Mouse (Mus musculus): ENCODE measurements around the gene Cops8.

Gene Cops8

GRCm38 (mm10) chr1:90602759-90603560 is at the start of gene Cops8:
Gene Cops8, plus strand, starts transcription at chr1:90602981.
- ChIA-PET POLR2A (interaction anchor here (0.5 to 2.5 kb wide), 37 partner anchors 10 to 650 kb away, joined by 3 to 48 read pairs (median 4); partner anchors contain the start of genes Ackr3 (in 1 of the 4), Mlph (in 1 of the 4) and Rab17 (in 1 of the 4)), CTCF (interaction anchor here in 3 of 4 experiments (0.7 to 1.6 kb wide), 8 partner anchors 10 to 533 kb away, joined by 3 to 10 read pairs (median 4); no protein-coding TSS in a partner anchor)

- ChIA-PET POLR2A (interaction anchor here in 3 of 4 experiments (0.5 to 1.5 kb wide), 6 partner anchors 25 to 505 kb away, joined by 3 to 5 read pairs (median 4); partner anchors contain the start of gene Ackr3 (in 2 of the 3)), CTCF (interaction anchor here (0.6 to 1.7 kb wide), 34 partner anchors 9 to 1502 kb away, joined by 3 to 9 read pairs (median 4); no protein-coding TSS in a partner anchor)
Observed at GRCm38 (mm10) chr1:90557140-90557539, 45.6 kb upstream of the Cops8 start.

- POLR2A ChIA-PET = interaction anchor here in 1 of 4 experiments (0.9 to 1.2 kb wide), 2 partner anchors 14 to 356 kb away, joined by 3 read pairs; no protein-coding TSS in a partner anchor
- CTCF ChIA-PET = interaction anchor here in 1 of 4 experiments (0.7 kb wide), 1 partner anchor 15 kb away, joined by 17 read pairs; no protein-coding TSS in a partner anchor
Observed at GRCm38 (mm10) chr1:90560942-90561726, 41.6 kb upstream of the Cops8 start.

GRCm38 (mm10) chr1:90563945-90564344 is 38.8 kb upstream of the Cops8 start:
- ChIA-PET CTCF (interaction anchor here in 3 of 4 experiments (0.7 to 1.8 kb wide), 5 partner anchors 24 to 1121 kb away, joined by 3 to 5 read pairs (median 3); no protein-coding TSS in a partner anchor), POLR2A (interaction anchor here in 2 of 4 experiments (1.2 to 1.7 kb wide), 2 partner anchors 39 to 361 kb away, joined by 3 to 4 read pairs; partner anchors contain the start of gene Ackr3 (in 1 of the 2))

GRCm38 (mm10) chr1:90566664-90567440 is 35.9 kb upstream of the Cops8 start:
- CTCF ChIA-PET = interaction anchor here in 1 of 4 experiments (0.6 kb wide), 1 partner anchor 23 kb away, joined by 3 read pairs; no protein-coding TSS in a partner anchor
- POLR2A ChIA-PET = no interaction called here

- ChIA-PET POLR2A (interaction anchor here in 1 of 4 experiments (1.2 kb wide), 1 partner anchor 64 kb away, joined by 3 read pairs; no protein-coding TSS in a partner anchor), CTCF (interaction anchor here in 2 of 4 experiments (0.6 to 1.9 kb wide), 2 partner anchors 17 to 518 kb away, joined by 10 to 23 read pairs; no protein-coding TSS in a partner anchor)
Observed at GRCm38 (mm10) chr1:90573831-90574230, 28.9 kb upstream of the Cops8 start.

- CTCF ChIA-PET = interaction anchor here in 2 of 4 experiments (0.6 to 1.9 kb wide), 3 partner anchors 16 to 613 kb away, joined by 3 to 10 read pairs (median 4); no protein-coding TSS in a partner anchor
- POLR2A ChIA-PET = interaction anchor here in 1 of 4 experiments (1.2 kb wide), 1 partner anchor 65 kb away, joined by 3 read pairs; no protein-coding TSS in a partner anchor
Observed at GRCm38 (mm10) chr1:90574845-90575244, 27.9 kb upstream of the Cops8 start.

GRCm38 (mm10) chr1:90577417-90577816 is 25.4 kb upstream of the Cops8 start:
- CTCF ChIA-PET = interaction anchor here in 3 of 4 experiments (0.7 to 2.6 kb wide), 4 partner anchors 11 to 135 kb away, joined by 3 to 11 read pairs (median 6); no protein-coding TSS in a partner anchor
- POLR2A ChIA-PET = interaction anchor here in 1 of 4 experiments (0.5 to 1.8 kb wide), 2 partner anchors 13 to 55 kb away, joined by 3 to 4 read pairs; no protein-coding TSS in a partner anchor

GRCm38 (mm10) chr1:90582635-90583034 is 20.1 kb upstream of the Cops8 start:
- ChIA-PET POLR2A (interaction anchor here in 2 of 4 experiments (0.5 to 2.0 kb wide), 4 partner anchors 11 to 267 kb away, joined by 3 to 5 read pairs (median 4); partner anchors contain the start of gene Cops8 (in 1 of the 2)), CTCF (interaction anchor here in 3 of 4 experiments (1.2 to 2.1 kb wide), 6 partner anchors 8 to 569 kb away, joined by 3 to 8 read pairs (median 4); partner anchors contain the start of gene Asb18 (in 1 of the 3))

- ChIA-PET POLR2A (interaction anchor here in 3 of 4 experiments (0.6 to 6.2 kb wide), 6 partner anchors 15 to 384 kb away, joined by 4 to 27 read pairs (median 4); partner anchors contain the start of genes Ackr3 (in 2 of the 3) and Cops8 (in 1 of the 3)), CTCF (interaction anchor here (0.5 to 1.9 kb wide), 52 partner anchors 9 to 1085 kb away, joined by 3 to 11 read pairs (median 4); partner anchors contain the start of genes Ackr3 (in 1 of the 4), Asb18 (in 1 of the 4) and Cops8 (in 1 of the 4))
Observed at GRCm38 (mm10) chr1:90588021-90588734, 14.6 kb upstream of the Cops8 start.

GRCm38 (mm10) chr1:90590797-90591196 is 12.0 kb upstream of the Cops8 start:
- CTCF ChIA-PET = interaction anchor here (0.6 to 2.3 kb wide), 105 partner anchors 9 to 1186 kb away, joined by 3 to 21 read pairs (median 4); partner anchors contain the start of genes Asb18 (in 3 of the 4), Iqca (in 2 of the 4) and Ackr3 (in 1 of the 4)
- POLR2A ChIA-PET = interaction anchor here (0.6 to 6.2 kb wide), 11 partner anchors 10 to 936 kb away, joined by 3 to 27 read pairs (median 4); partner anchors contain the start of genes Ackr3 (in 2 of the 4) and Cops8 (in 1 of the 4)

- CTCF ChIA-PET = interaction anchor here (0.5 to 2.1 kb wide), 47 partner anchors 9 to 1153 kb away, joined by 3 to 13 read pairs (median 3); partner anchors contain the start of genes Asb18 (in 2 of the 4), Cops8 (in 2 of the 4) and Ackr3 (in 1 of the 4)
- POLR2A ChIA-PET = interaction anchor here in 3 of 4 experiments (0.8 to 6.2 kb wide), 5 partner anchors 9 to 389 kb away, joined by 3 to 27 read pairs (median 4); partner anchors contain the start of genes Ackr3 (in 1 of the 3) and Cops8 (in 1 of the 3)
Observed at GRCm38 (mm10) chr1:90592784-90593183, 10.0 kb upstream of the Cops8 start.

GRCm38 (mm10) chr1:90599226-90599625 is 3.6 kb upstream of the Cops8 start:
- ChIA-PET CTCF (interaction anchor here in 3 of 4 experiments (0.8 to 2.1 kb wide), 5 partner anchors 8 to 506 kb away, joined by 3 to 8 read pairs (median 3); no protein-coding TSS in a partner anchor), POLR2A (interaction anchor here in 2 of 4 experiments (1.0 to 1.3 kb wide), 2 partner anchors 8 to 15 kb away, joined by 3 to 4 read pairs; no protein-coding TSS in a partner anchor)

GRCm38 (mm10) chr1:90601096-90601495 is 1.7 kb upstream of the Cops8 start:
- CTCF ChIA-PET = interaction anchor here in 2 of 4 experiments (0.7 to 2.1 kb wide), 4 partner anchors 9 to 13 kb away, joined by 3 to 8 read pairs (median 4); no protein-coding TSS in a partner anchor

GRCm38 (mm10) chr1:90603561-90603887 is 743 bp downstream of the Cops8 start:
- ChIA-PET POLR2A (interaction anchor here (0.6 to 2.5 kb wide), 34 partner anchors 9 to 513 kb away, joined by 3 to 48 read pairs (median 4); partner anchors contain the start of genes Ackr3 (in 1 of the 4), Mlph (in 1 of the 4) and Rab17 (in 1 of the 4)), CTCF (interaction anchor here in 2 of 4 experiments (0.7 to 1.6 kb wide), 6 partner anchors 11 to 534 kb away, joined by 3 to 10 read pairs (median 5); no protein-coding TSS in a partner anchor)

More at GRCm38 (mm10) chr1:90601096-90601495, 1.7 kb upstream of the Cops8 start:
- POLR2A ChIA-PET = interaction anchor here in 1 of 4 experiments (0.7 to 1.5 kb wide), 3 partner anchors 9 to 397 kb away, joined by 3 read pairs; partner anchors contain the start of gene Ackr3

All from embryonic stem cell, embryonic (primary cell).